Comparison of ENCODE assay signal across 9 mouse cellular contexts in genomic region chr14:19733490-19734282, GRCm38 (mm10). TPM values are rescaled to one million over a fixed set of nuclear protein-coding genes. Genes with fewer than 3 reads are reported as not detected.
A peak's percentile ranks its signal among the peaks of the same experiment; 100 is the strongest.
DNase-seq lines count a peak whose midpoint lies in the region; ATAC-seq and TF ChIP-seq lines count a peak whose summit lies in the region.
"Had no signal": no experiment of that assay in that cellular context is flagged by ENCODE, and none has a peak within 500 bp of the region (broad histone marks: within the 10 kb centered on the region; RNA-seq: fewer than 3 reads in every experiment).

No protein-coding gene starts in this region.

- no peak overlapping the region for H3K27ac ChIP-seq in forebrain, embryonic 14.5 days (ENCODE audit: low read depth, low read length)
- no peak overlapping the region for H3K27ac ChIP-seq in forebrain, postnatal 0 days (ENCODE audit: low read depth, low read length)
- H3K27ac ChIP-seq in kidney, embryonic 15.5 days: peak overlapping the region; percentile 75
- H3K27ac ChIP-seq: limb, embryonic 13.5 days had no signal

- 47% methylated on average over 4 of the region's 4 CpGs for whole genome bisulfite sequencing in forebrain, embryonic 14.5 days
- WGBS in forebrain, postnatal 0 days: 40% methylated on average over 4 of the region's 4 CpGs
- 49% methylated on average over 4 of the region's 4 CpGs for WGBS in kidney, embryonic 15.5 days

- H3K4me2 ChIP-seq in forebrain, embryonic 14.5 days (ENCODE audit: low read length): no peak overlapping the region
- H3K4me2 ChIP-seq in forebrain, postnatal 0 days (ENCODE audit: low read depth): no peak overlapping the region
- H3K4me2 ChIP-seq in kidney, embryonic 15.5 days: no peak overlapping the region
- H3K4me2 ChIP-seq: limb, embryonic 13.5 days had no signal

- no peaks in the 10 kb centered on the region for H3K36me3 ChIP-seq in forebrain, embryonic 14.5 days (ENCODE audit: control insufficient read depth, insufficient read depth, low read length)
- no peaks in the 10 kb centered on the region for H3K36me3 ChIP-seq in forebrain, postnatal 0 days (ENCODE audit: insufficient read depth)
- no peaks in the 10 kb centered on the region for H3K36me3 ChIP-seq in kidney, embryonic 15.5 days
- H3K36me3 ChIP-seq: limb, embryonic 13.5 days had no signal

- no peak overlapping the region for H3K4me3 ChIP-seq in forebrain, embryonic 14.5 days (ENCODE audit: low read depth, low read length)
- H3K4me3 ChIP-seq in forebrain, postnatal 0 days (ENCODE audit: low read depth, low read length): no peak overlapping the region
- no peak overlapping the region for H3K4me3 ChIP-seq in kidney, embryonic 15.5 days (replicated peaks)
- H3K4me3 ChIP-seq: limb, embryonic 13.5 days had no signal

- ATAC-seq in forebrain, embryonic 14.5 days: no peak
- no peak for ATAC-seq in forebrain, postnatal 0 days
- no peak for ATAC-seq in kidney, embryonic 15.5 days (replicated peaks; ENCODE audit: low FRiP score)
- ATAC-seq in monocyte, adult 5-6 weeks (replicated peaks; ENCODE audit: insufficient number of reproducible peaks, low FRiP score, low TSS enrichment, poor library complexity, severe bottlenecking): peak; percentile 75

- H3K9me3 ChIP-seq in forebrain, embryonic 14.5 days (replicated peaks; ENCODE audit: control insufficient read depth, low read length): no peaks in the 10 kb centered on the region
- no peaks in the 10 kb centered on the region for H3K9me3 ChIP-seq in forebrain, postnatal 0 days (ENCODE audit: low read length)
- H3K9me3 ChIP-seq in kidney, embryonic 15.5 days (replicated peaks): no peaks in the 10 kb centered on the region
- H3K9me3 ChIP-seq: limb, embryonic 13.5 days had no signal

- TF ChIP-seq CTCF in forebrain, postnatal 0 days (IDR thresholded peaks at IDR 0.05; ENCODE audit: low read depth): no peak

- H3K9ac ChIP-seq in forebrain, embryonic 14.5 days (ENCODE audit: low read length): no peak overlapping the region
- H3K9ac ChIP-seq in forebrain, postnatal 0 days: no peak overlapping the region
- no peak overlapping the region for H3K9ac ChIP-seq in kidney, embryonic 15.5 days
- H3K9ac ChIP-seq: limb, embryonic 13.5 days had no signal

- peaks cover 3% of the 10 kb centered on the region; the same call in 1 of the 2 replicates for H3K4me1 ChIP-seq in forebrain, embryonic 14.5 days (ENCODE audit: control insufficient read depth, insufficient read depth, low read length)
- H3K4me1 ChIP-seq in forebrain, postnatal 0 days (ENCODE audit: insufficient read depth): no peaks in the 10 kb centered on the region; the same call in 1 of the 2 replicates
- peaks cover 25% of the 10 kb centered on the region for H3K4me1 ChIP-seq in kidney, embryonic 15.5 days

- no peaks in the 10 kb centered on the region for H3K27me3 ChIP-seq in forebrain, embryonic 14.5 days (replicated peaks; ENCODE audit: control insufficient read depth, insufficient read depth, low read length)
- H3K27me3 ChIP-seq in forebrain, postnatal 0 days (ENCODE audit: insufficient read depth, low read length): no peaks in the 10 kb centered on the region
- no peaks in the 10 kb centered on the region for H3K27me3 ChIP-seq in kidney, embryonic 15.5 days
- H3K27me3 ChIP-seq: limb, embryonic 13.5 days had no signal

- peak; percentile 13 for DNase-seq in forebrain, embryonic 14.5 days (ENCODE audit: low spot score)
- no peak for DNase-seq in forebrain, postnatal 0 days
- DNase-seq in gastrocnemius, postnatal 10 days: peak; percentile 29
- DNase-seq in T-cell, adult 2 months (ENCODE audit: low spot score): no peak
- DNase-seq in left cerebral cortex, adult 8-10 months (ENCODE audit: low spot score in 2 of 2): no peak
- no peak for DNase-seq in right cerebral cortex, adult 2 months (ENCODE audit: low spot score in 2 of 2)

RNA-seq across cellular contexts. Expression of gene Nid2, which starts 17.4 kb away (rescaled TPM):
- polyA plus RNA-seq in forebrain, embryonic 14.5 days (2014; fragmentation: Nextera tagmentation; extraction: Ambion mirVana): 30.9 and 37.4 TPM in 2 replicates
- 17.3 and 26.8 TPM in 2 replicates for total RNA-seq in forebrain, postnatal 0 days (2014; rRNA removed)
- polyA plus RNA-seq in forebrain, postnatal 0 days (2015; fragmentation: Nextera tagmentation; extraction: Ambion mirVana): 18.5 and 18.6 TPM in 2 replicates
- 10 to 100 TPM; 90.7 to 94.0 TPM for total RNA-seq in gastrocnemius, postnatal 10 days (2021)
- 104 and 128 TPM in 2 replicates for polyA plus RNA-seq in kidney, embryonic 15.5 days (2015; fragmentation: Nextera tagmentation; extraction: Ambion mirVana)
- 0.95 to 5.1 TPM (median 3.5 TPM) in 3 replicates for total RNA-seq in monocyte, adult 5-6 weeks (2017)
- 1 to 10 TPM; 2.1 to 4.1 (median 3.3) TPM for total RNA-seq in left cerebral cortex, adult 8-10 months (2022)

Comparison
In these comparisons a context has a peak if more than half of its experiments do, and no peak if none do; other contexts are left out.
1. DNase-seq: peak in forebrain, embryonic 14.5 days (single experiment) and gastrocnemius, postnatal 10 days (single experiment); none in forebrain, postnatal 0 days (single experiment), T-cell, adult 2 months (single experiment), left cerebral cortex, adult 8-10 months (0 of 2) and right cerebral cortex, adult 2 months (0 of 2).